Mouse (Mus musculus) yolk sac, embryonic 10.5 days (tissue): Measurements from ENCODE around the gene Tfip11.

Experiments used
- DNase-seq: peaks from one replicate; pipeline ENCODE4 v3.0.0-alpha.2; 2017; ENCODE audit warnings: low spot score

Tfip11 gene

GRCm38 (mm10) chr5:112325546-112326445, at the start of gene Tfip11:
Tfip11 (plus strand) TSS chr5:112326358.
- DNase-seq = peak; percentile 91

GRCm38 (mm10) chr5:112276907-112277348, 49.2 kb upstream of the Tfip11 start:
- DNase-seq = no peak

GRCm38 (mm10) chr5:112277906-112278470, 48.2 kb upstream of the Tfip11 start:
- no peak for DNase-seq

GRCm38 (mm10) chr5:112279181-112280021, 46.8 kb upstream of the Tfip11 start:
- DNase-seq = no peak

- no peak for DNase-seq
Observed at GRCm38 (mm10) chr5:112280151-112280550, 46.0 kb upstream of the Tfip11 start.

- no peak for DNase-seq
Observed at GRCm38 (mm10) chr5:112280863-112281660, 45.1 kb upstream of the Tfip11 start.

GRCm38 (mm10) chr5:112281676-112282075, 44.5 kb upstream of the Tfip11 start:
- DNase-seq = no peak

- no peak for DNase-seq
Observed at GRCm38 (mm10) chr5:112282123-112282779, 43.9 kb upstream of the Tfip11 start.

- no peak for DNase-seq
Observed at GRCm38 (mm10) chr5:112282780-112283482, 43.2 kb upstream of the Tfip11 start.

GRCm38 (mm10) chr5:112283543-112284202, 42.5 kb upstream of the Tfip11 start:
- DNase-seq = no peak

- no peak for DNase-seq
Observed at GRCm38 (mm10) chr5:112284203-112284582, 42.0 kb upstream of the Tfip11 start.

GRCm38 (mm10) chr5:112285548-112286085, 40.5 kb upstream of the Tfip11 start:
- DNase-seq = no peak

- no peak for DNase-seq
Observed at GRCm38 (mm10) chr5:112286608-112286983, 39.6 kb upstream of the Tfip11 start.

- DNase-seq = peak; percentile 65
Observed at GRCm38 (mm10) chr5:112286984-112287641, 39.0 kb upstream of the Tfip11 start.

- DNase-seq = no peak
Observed at GRCm38 (mm10) chr5:112287652-112288051, 38.5 kb upstream of the Tfip11 start.

- no peak for DNase-seq
Observed at GRCm38 (mm10) chr5:112288193-112289141, 37.7 kb upstream of the Tfip11 start.

- DNase-seq = no peak
Observed at GRCm38 (mm10) chr5:112289236-112289635, 36.9 kb upstream of the Tfip11 start.
